Mouse (Mus musculus) heart, embryonic 12.5 days (tissue): ENCODE measurements at regions not wholly inside any gene's neighbourhood (a gene's known extent, or its start where the extent isn't known, plus 50 kb on each side); places are given as distances from the start of the nearest gene placed in this dataset.
A peak's percentile ranks its signal among the peaks of the same experiment; 100 is the strongest.

Source experiments
- ATAC-seq: fragments of 200-750 bp; cut with Nextera tagmentation; 2 replicates; pipeline ENCODE4 v1.8.0; 2017; ENCODE audit warnings: moderate TSS enrichment, moderate library complexity; ENCODE audit not compliant: insufficient number of reproducible peaks, low FRiP score
- H3K27ac ChIP-seq: fragments of 300-500 bp; sonication (generic); 2 replicates; pipeline ENCODE4 v1.5.1; 2016; ENCODE audit warnings: mild to moderate bottlenecking, moderate library complexity; ENCODE audit not compliant: poor library complexity, severe bottlenecking
- H3K27me3 ChIP-seq: fragments of 300-500 bp; sonication (generic); replicated peaks from 2 replicates; pipeline ENCODE4 v1.6.1; 2016; ENCODE audit warnings: mild to moderate bottlenecking, moderate library complexity
- H3K36me3 ChIP-seq: fragments of 300-500 bp; sonication (generic); 2 replicates; pipeline ENCODE4 v1.6.1; 2016; ENCODE audit warnings: mild to moderate bottlenecking, moderate library complexity
- H3K4me1 ChIP-seq: fragments of 300-500 bp; sonication (generic); replicated peaks from 2 replicates; pipeline ENCODE4 v1.6.1; 2016; ENCODE audit warnings: mild to moderate bottlenecking
- H3K4me2 ChIP-seq: fragments of 300-500 bp; sonication (generic); 2 replicates; pipeline ENCODE4 v1.6.1; 2016; ENCODE audit warnings: mild to moderate bottlenecking, moderate library complexity
- H3K4me3 ChIP-seq: fragments of 300-500 bp; sonication (generic); 2 replicates; pipeline ENCODE4 v1.5.1; 2016; ENCODE audit warnings: mild to moderate bottlenecking
- H3K9ac ChIP-seq: fragments of 300-500 bp; sonication (generic); 2 replicates; pipeline ENCODE4 v1.6.1; 2016; ENCODE audit warnings: mild to moderate bottlenecking, moderate library complexity
- H3K9me3 ChIP-seq: fragments of 300-500 bp; sonication (generic); replicated peaks from 2 replicates; pipeline ENCODE4 v1.6.1; 2016; ENCODE audit warnings: mild to moderate bottlenecking, moderate library complexity
- WGBS: fragments of 180-500 bp; shearing (Covaris S2); methylation state at CpG from one replicate; pipeline ENCODE4 v1.1.7; 2016; 5-methylcytosine and 5-hydroxymethylcytosine counted together

DNA sequence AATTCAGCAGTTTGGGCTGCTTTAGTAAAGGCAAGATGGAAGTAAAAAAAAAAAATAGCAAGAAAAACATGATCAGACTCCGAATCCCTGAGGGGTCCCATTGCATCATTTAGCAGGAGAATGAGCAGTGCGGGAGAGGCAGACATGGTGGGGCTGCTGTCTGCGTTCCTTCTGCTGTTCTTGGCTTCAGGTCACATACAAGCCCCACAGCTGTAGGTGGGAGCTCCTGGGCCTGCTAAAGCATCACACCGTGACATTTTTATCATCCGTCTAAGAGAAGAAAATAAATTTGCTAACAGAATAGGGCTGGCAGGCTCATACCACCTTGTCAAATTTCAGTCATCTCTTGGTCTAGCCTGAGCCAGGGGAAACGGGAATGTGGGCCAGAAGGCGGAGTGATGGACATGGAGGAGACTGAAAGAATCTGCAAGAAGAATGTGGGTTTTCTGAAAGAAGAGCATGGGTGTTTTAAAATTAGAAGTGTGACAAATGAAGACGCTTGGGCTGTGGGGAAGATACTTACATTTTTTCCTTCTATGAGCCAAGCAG, 378.8 kb upstream of the Vrk2 start:
- no peaks in the 10 kb centered on the region for H3K36me3 ChIP-seq
- no peaks in the 10 kb centered on the region for H3K27me3 ChIP-seq
- H3K4me3 ChIP-seq, result no peak overlapping the region
- no peak overlapping the region for H3K27ac ChIP-seq
- H3K4me1 ChIP-seq, result no peaks in the 10 kb centered on the region
- 63% methylated on average over 8 of the region's 8 CpGs for WGBS
- H3K4me2 ChIP-seq, result no peak overlapping the region
- no peak for ATAC-seq
- H3K9ac ChIP-seq, result no peak overlapping the region
- no peaks in the 10 kb centered on the region for H3K9me3 ChIP-seq

DNA sequence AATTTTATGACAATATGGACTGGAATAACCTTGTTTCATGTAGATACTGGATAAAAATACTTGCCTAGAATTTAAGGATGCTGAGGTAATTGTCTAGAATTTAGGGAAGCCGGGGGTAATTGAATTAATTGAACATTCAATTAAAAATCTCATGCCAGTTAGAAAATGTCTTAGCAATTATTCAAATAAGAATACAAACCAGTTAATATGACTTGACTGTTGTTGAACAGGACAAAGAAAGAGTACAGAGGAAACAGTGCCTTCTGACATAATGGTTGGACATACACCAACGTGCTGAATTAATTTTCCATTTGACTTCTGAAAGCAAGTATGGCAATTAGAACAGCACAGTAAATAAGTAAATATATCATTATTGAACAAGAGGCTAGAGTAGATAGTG, 377.4 kb upstream of the Vrk2 start:
- Histone ChIP-seq H3K27me3 (no peaks in the 10 kb centered on the region), H3K36me3 (no peaks in the 10 kb centered on the region), H3K4me2 (no peak overlapping the region), H3K27ac (no peak overlapping the region), H3K9ac (no peak overlapping the region), H3K4me1 (no peaks in the 10 kb centered on the region), H3K9me3 (no peaks in the 10 kb centered on the region), H3K4me3 (no peak overlapping the region)
- ATAC-seq, result no peak
- WGBS, result 81% methylated on average over 2 of the region's 2 CpGs

DNA sequence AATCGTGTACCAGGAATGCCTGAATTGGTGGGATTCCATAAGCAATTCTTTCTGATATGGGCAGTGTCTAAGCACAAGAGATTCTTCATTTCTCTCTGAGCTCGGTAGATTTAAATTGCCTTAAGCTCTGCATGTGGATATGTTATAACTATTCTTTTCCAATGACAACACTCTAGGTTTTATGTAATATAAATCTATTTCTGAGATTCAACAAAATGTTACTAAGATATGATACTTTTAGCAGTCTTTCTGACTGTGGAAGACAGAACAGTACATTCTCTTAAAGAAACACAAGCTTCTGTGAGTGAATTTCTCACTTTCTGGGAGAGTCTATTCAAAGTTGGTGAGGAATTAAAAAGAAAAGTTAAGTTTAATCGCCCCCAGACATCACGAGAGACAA, 373.6 kb upstream of the Vrk2 start:
- Histone ChIP-seq H3K36me3 (no peaks in the 10 kb centered on the region), H3K27ac (no peak overlapping the region), H3K9me3 (no peaks in the 10 kb centered on the region), H3K4me2 (no peak overlapping the region), H3K4me1 (peaks cover 11% of the 10 kb centered on the region), H3K27me3 (no peaks in the 10 kb centered on the region), H3K9ac (no peak overlapping the region), H3K4me3 (no peak overlapping the region)
- ATAC-seq, result no peak
- 72% methylated on average over 4 of the region's 4 CpGs for WGBS

DNA sequence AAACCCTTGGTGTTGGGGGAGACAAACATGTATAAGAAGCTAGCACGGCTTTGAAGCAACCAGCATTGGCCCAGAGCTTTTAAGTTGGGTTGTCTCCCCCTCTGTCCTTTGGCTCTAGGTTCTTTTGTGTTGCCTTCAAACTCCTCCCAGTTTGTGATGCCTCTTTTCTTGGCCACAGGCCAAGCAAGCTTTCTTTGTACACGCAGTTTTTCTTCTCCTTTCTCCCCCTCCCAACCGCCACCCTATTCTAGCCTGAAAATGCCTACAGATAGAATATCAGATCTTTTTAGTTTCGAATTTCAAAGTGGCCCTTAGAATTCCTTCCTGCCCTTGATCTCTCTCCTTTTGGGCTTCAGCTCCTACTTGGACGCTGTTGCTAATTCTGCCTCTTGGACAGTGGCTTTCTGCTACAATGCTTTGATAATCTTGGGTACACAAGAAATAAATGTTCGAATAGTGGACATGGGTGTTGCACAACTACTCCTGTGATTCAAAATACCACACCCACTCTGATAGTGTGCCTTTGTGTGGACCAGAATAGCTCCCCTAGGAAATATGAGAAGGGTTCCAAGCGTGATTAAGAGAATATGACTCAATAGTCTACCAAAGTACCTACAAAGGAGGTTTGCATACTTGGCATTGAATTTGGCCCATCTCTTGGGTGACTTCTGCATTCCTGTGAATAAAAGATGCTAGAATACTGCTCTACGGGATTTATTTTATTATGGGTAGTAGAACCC, 369.3 kb upstream of the Vrk2 start:
- Histone ChIP-seq H3K9me3 (no peaks in the 10 kb centered on the region), H3K4me1 (peaks cover 19% of the 10 kb centered on the region), H3K4me3 (no peak overlapping the region), H3K27me3 (no peaks in the 10 kb centered on the region), H3K4me2 (peak overlapping the region; percentile 27; the same call in 1 of the 2 replicates), H3K9ac (no peak overlapping the region), H3K27ac (peak overlapping the region; percentile 64), H3K36me3 (no peaks in the 10 kb centered on the region)
- ATAC-seq, result no peak
- WGBS, result 41% methylated on average over 8 of the region's 8 CpGs

DNA sequence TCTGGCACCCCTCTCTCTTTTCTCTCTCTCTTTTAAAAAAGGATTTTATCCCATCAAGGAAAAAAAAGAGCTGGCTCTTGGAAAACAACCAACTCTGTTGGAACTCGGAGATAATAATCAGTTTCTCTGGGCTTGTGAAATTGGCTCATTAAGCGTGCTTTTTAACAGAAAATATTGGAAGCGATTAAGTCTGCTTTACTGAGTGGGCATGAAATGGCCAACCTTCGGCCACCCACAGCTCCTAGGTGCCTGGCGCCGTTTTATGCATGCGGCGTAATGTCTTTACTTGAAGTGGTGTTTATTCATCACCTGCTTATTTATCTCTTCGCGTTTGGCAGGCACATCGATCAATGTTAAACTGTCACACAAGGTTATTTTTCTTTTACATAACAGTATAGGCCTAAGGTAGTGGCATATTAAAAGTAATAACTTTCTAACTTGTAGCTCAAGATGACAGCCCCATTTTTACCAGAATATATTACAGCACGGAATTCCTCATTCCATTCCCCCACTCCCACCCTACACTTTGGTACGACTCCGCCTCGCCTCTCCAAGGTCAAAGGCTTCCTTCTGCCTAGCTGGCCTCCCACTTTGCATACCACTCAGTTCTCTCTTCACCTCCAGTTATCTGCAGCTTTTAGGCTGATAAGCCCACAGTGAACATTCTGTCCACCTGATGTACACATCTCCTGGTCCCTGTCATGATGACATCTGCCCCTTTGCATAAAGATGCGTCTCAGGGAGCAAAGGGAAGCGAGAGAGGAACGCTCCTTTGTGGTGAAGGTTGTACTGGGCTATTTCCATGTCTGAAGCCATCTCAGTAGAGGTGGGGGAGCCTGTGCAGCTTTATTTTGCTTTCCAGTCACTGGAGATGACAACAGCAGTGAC, 368.5 kb upstream of the Vrk2 start:
- H3K36me3 ChIP-seq, result no peaks in the 10 kb centered on the region
- H3K9me3 ChIP-seq, result no peaks in the 10 kb centered on the region
- ATAC-seq, result no peak
- WGBS, result 44% methylated on average over 18 of the region's 18 CpGs
- no peak overlapping the region for H3K4me3 ChIP-seq
- H3K27me3 ChIP-seq, result no peaks in the 10 kb centered on the region
- peak overlapping the region; percentile 64 for H3K27ac ChIP-seq
- no peak overlapping the region for H3K9ac ChIP-seq
- H3K4me2 ChIP-seq, result peak overlapping the region; percentile 27; the same call in 1 of the 2 replicates
- H3K4me1 ChIP-seq, result peaks cover 19% of the 10 kb centered on the region

DNA sequence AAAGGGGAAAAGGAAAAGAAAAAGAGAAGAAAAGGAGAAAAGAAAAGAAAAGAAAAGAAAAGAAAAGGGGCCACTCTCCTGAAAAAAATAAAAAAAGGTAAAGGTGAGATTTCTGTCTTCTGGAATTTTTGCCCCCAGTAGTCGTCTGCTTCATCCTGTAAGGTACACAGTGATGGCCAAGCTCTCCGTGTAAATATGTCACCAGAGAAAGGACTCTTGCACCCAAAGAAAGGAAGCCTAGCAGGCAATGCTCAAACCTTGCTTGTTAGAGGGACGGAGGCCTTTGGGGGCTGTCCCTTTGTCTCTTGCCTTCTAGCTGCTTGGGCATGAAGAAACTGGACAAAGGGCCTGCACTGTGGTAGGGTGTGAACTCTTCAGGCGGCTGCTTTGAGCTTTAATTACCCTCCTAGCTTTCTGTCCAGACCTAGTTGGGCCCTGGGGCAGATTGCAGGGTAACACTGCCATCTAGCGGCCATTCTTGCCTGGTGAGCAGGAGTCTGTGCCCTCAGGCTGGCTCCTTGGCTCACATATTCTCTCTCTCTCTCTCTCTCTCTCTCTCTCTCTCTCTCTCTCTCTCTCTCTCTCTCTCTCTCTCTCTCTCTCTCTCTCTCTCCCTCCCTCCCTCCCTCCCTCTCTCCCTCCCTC, 367.7 kb upstream of the Vrk2 start:
- peaks cover 19% of the 10 kb centered on the region for H3K4me1 ChIP-seq
- peak overlapping the region; percentile 39 for H3K4me2 ChIP-seq
- H3K9me3 ChIP-seq, result no peaks in the 10 kb centered on the region
- ATAC-seq, result peak; percentile 83
- WGBS, result 11% methylated on average over 5 of the region's 5 CpGs
- no peak overlapping the region for H3K4me3 ChIP-seq
- H3K27me3 ChIP-seq, result no peaks in the 10 kb centered on the region
- H3K9ac ChIP-seq, result no peak overlapping the region
- H3K36me3 ChIP-seq, result no peaks in the 10 kb centered on the region
- no peak overlapping the region for H3K27ac ChIP-seq

DNA sequence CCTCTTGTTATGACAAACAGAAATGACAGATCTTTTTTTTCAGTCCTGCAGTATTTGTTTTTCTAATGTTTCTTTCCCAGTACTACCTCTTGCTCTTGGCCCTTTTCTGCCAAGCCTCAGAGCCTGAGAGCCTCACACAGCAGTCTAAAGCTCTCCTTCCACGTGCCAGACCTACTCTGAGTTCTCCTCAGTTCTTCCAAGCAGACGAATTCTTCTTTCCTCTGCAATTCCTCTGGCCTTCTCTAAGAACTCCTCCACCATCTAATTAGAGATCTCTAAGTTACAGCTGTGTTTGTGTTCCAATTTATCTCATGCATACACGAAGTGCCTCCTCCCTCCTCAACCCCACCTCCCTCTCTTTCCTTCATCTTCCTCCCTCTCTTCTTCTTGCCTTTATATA, 362.4 kb upstream of the Vrk2 start:
- Histone ChIP-seq H3K27ac (no peak overlapping the region), H3K9me3 (no peaks in the 10 kb centered on the region), H3K9ac (no peak overlapping the region), H3K4me1 (no peaks in the 10 kb centered on the region), H3K4me2 (no peak overlapping the region), H3K27me3 (no peaks in the 10 kb centered on the region), H3K4me3 (no peak overlapping the region), H3K36me3 (no peaks in the 10 kb centered on the region)
- WGBS, result 62% methylated on average over 3 of the region's 3 CpGs
- ATAC-seq, result no peak

DNA sequence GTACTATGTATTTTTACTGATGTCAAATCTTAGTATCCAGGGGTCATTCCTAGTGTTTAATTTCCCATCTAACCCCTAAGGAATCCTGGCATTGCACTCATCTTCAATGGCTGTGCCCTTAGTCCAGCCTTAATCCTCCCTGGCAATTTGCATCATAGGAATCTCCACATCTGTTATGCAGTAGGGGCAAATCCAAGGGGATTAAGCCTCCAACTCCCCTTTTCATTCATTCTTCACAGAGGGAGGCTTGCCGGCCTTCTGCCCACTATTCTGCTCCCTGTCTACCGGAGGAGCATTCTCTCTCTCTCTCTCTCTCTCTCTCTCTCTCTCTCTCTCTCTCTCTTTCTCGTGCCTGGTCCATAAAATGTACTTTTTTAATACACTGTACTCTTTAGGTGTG, 338.0 kb upstream of the Vrk2 start:
- H3K4me3 ChIP-seq, result no peak overlapping the region
- no peaks in the 10 kb centered on the region for H3K27me3 ChIP-seq
- H3K4me1 ChIP-seq, result no peaks in the 10 kb centered on the region
- ATAC-seq, result no peak
- 45% methylated on average over 3 of the region's 3 CpGs for WGBS
- H3K27ac ChIP-seq, result no peak overlapping the region
- no peak overlapping the region for H3K9ac ChIP-seq
- H3K36me3 ChIP-seq, result no peaks in the 10 kb centered on the region
- no peaks in the 10 kb centered on the region for H3K9me3 ChIP-seq
- H3K4me2 ChIP-seq, result no peak overlapping the region

DNA sequence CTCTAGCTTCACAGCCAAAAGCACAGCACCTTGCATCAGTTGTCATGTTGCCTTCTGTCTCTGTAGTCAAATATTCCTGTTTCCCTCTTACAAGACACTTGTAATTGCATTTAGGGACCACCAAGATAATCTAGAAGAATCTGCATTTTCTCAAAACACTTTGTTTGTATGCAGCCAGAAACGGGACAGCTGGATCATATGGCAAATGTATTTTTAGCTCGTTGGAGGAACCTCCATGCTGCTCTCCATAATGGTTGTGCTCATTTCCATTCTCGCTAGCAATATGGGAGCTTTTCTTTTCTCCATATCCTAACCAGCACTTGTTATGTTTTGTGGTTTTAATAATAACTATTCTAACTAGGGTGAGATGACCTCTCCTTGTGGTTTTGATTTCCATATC, 313.3 kb upstream of the Vrk2 start:
- H3K4me1 ChIP-seq, result no peaks in the 10 kb centered on the region
- H3K4me3 ChIP-seq, result no peak overlapping the region
- H3K9me3 ChIP-seq, result no peaks in the 10 kb centered on the region
- H3K9ac ChIP-seq, result no peak overlapping the region
- H3K27me3 ChIP-seq, result no peaks in the 10 kb centered on the region
- H3K36me3 ChIP-seq, result no peaks in the 10 kb centered on the region
- 67% methylated on average over 3 of the region's 3 CpGs for WGBS
- ATAC-seq, result no peak
- H3K4me2 ChIP-seq, result no peak overlapping the region
- H3K27ac ChIP-seq, result no peak overlapping the region

DNA sequence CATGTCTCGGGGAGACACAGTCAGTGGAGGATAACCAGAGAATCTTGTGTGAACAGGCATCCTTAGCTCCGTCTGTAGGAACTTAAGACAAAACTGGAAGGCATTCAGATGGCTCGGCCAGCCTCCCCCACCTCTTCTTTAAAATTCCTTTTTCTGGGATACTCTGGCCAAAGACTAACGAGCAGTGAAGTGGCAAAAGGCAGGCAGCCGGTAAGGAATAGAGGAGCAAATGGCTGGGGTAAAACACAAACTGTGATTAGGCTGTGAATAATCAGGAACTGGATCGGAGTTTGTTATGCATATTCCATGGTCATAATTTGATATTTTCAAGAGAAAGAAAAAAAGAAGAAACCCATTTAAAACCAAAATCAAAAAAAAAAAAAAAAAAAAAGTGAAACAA, 287.8 kb upstream of the Vrk2 start:
- H3K27me3 ChIP-seq, result no peaks in the 10 kb centered on the region
- H3K36me3 ChIP-seq, result no peaks in the 10 kb centered on the region
- H3K9me3 ChIP-seq, result no peaks in the 10 kb centered on the region
- no peak overlapping the region for H3K27ac ChIP-seq
- no peak overlapping the region for H3K9ac ChIP-seq
- ATAC-seq, result no peak
- no peak overlapping the region for H3K4me2 ChIP-seq
- no peaks in the 10 kb centered on the region for H3K4me1 ChIP-seq
- 35% methylated on average over 6 of the region's 6 CpGs for WGBS
- H3K4me3 ChIP-seq, result no peak overlapping the region
